8 mouse cellular contexts compared by ENCODE assay signal in the genomic region with DNA sequence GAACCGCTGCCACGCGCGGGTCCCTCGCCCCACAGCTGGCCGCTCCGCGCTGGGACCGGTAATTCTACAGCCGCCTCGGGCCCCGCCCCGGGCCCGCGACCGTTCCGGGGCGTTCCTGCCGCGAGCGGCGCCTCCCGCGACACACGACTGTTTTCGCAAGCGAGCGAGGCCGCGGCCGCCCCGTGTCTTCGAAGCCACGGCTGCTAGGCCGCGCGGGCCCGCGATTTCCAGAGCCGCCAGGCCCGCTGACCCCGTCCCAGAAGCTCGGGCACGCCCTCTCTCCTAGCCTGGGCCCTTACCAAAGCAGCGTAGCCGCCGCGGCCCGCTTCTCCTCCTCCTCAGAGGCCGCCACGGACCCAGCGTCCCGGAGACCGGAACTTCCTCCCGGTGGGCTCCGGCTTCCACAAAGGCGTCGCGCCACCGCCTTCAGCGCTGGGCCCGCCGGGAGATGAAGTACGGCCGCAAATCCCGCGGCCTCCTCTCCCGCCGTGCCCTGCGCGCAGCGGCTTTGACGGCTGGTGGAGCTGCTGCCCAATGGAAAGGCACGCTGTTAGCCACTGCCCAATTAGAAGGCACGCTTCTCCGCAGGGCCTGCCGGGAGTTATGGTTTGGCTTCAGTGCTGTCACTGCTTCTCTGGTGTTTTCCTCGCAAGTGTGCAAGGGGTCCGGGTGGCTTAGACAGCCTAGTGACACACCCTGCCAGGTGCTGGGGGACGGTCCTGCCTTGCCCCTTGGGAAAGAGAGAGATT. TPM values are rescaled to one million over a fixed set of nuclear protein-coding genes. Genes with fewer than 3 reads are reported as not detected.
DNase-seq lines count a peak whose midpoint lies in the region; ATAC-seq lines count a peak whose summit lies in the region.

No protein-coding gene starts in this region.

- no peaks in the 10 kb centered on the region for H3K9me3 ChIP-seq in forebrain, embryonic 14.5 days (replicated peaks; ENCODE audit: control insufficient read depth, low read length)
- H3K9me3 ChIP-seq in neural tube, embryonic 15.5 days (replicated peaks): no peaks in the 10 kb centered on the region

- H3K36me3 ChIP-seq in forebrain, embryonic 14.5 days (ENCODE audit: control insufficient read depth, insufficient read depth, low read length): 0 out of 2 replicates have a peak, but pooled peaks cover 4% of the 10 kb centered on the region
- 0 out of 2 replicates have a peak, but pooled peaks cover 7% of the 10 kb centered on the region for H3K36me3 ChIP-seq in neural tube, embryonic 15.5 days

- H3K4me1 ChIP-seq in forebrain, embryonic 14.5 days (ENCODE audit: control insufficient read depth, insufficient read depth, low read length): peaks cover 9% of the 10 kb centered on the region
- peaks cover 21% of the 10 kb centered on the region for H3K4me1 ChIP-seq in neural tube, embryonic 15.5 days

- under 1% methylated on average over 73 of the region's 80 CpGs for WGBS in forebrain, embryonic 14.5 days
- WGBS in neural tube, embryonic 15.5 days: under 1% methylated on average over 75 of the region's 80 CpGs

- H3K9ac ChIP-seq in forebrain, embryonic 14.5 days (ENCODE audit: low read length): peak overlapping the region; percentile 99
- peak overlapping the region; percentile 71 for H3K9ac ChIP-seq in neural tube, embryonic 15.5 days (replicated peaks)

- H3K27ac ChIP-seq in forebrain, embryonic 14.5 days (ENCODE audit: low read depth, low read length): peak overlapping the region; percentile 95
- H3K27ac ChIP-seq in neural tube, embryonic 15.5 days (replicated peaks): peak overlapping the region; percentile 93

- intact Hi-C loops in heart, postnatal 14 days (cut with DNase I): no loop called here

- H3K4me2 ChIP-seq in forebrain, embryonic 14.5 days (ENCODE audit: low read length): peak overlapping the region; percentile 79
- peak overlapping the region; percentile 72 for H3K4me2 ChIP-seq in neural tube, embryonic 15.5 days

- peak; percentile 100 for ATAC-seq in forebrain, embryonic 14.5 days
- ATAC-seq in neural tube, embryonic 15.5 days (ENCODE audit: low FRiP score): peak; percentile 99

- no peaks in the 10 kb centered on the region for H3K27me3 ChIP-seq in forebrain, embryonic 14.5 days (replicated peaks; ENCODE audit: control insufficient read depth, insufficient read depth, low read length)
- peaks cover 5% of the 10 kb centered on the region; the same call in 1 of the 2 replicates for H3K27me3 ChIP-seq in neural tube, embryonic 15.5 days (replicated peaks)

- H3K4me3 ChIP-seq in forebrain, embryonic 14.5 days (ENCODE audit: low read depth, low read length): peak overlapping the region; percentile 99
- peak overlapping the region; percentile 56 for H3K4me3 ChIP-seq in neural tube, embryonic 15.5 days (replicated peaks)

- peak; percentile 92 for DNase-seq in ES-CJ7 (ENCODE audit: low read depth, low spot score)
- DNase-seq in cerebellum, adult 11 months: peak; percentile 91
- DNase-seq in forebrain, embryonic 14.5 days (ENCODE audit: low spot score): peak; percentile 98
- peak; percentile 95 for DNase-seq in heart, postnatal 14 days
- peak; percentile 96 for DNase-seq in layer of hippocampus, adult 11-12 months (ENCODE audit: low spot score)
- DNase-seq in lung, adult 18-20 months: peak; percentile 95 to 96
- DNase-seq in testis, postnatal 14 days (ENCODE audit: low spot score): peak; percentile 97

RNA-seq across cellular contexts. Expression of a gene that starts 0.5 kb away (rescaled TPM):
- 69.4 and 89.9 TPM in 2 replicates for polyA plus RNA-seq in forebrain, embryonic 14.5 days (2014; fragmentation: Nextera tagmentation; extraction: Ambion mirVana)
- 10 to 100 TPM; 33.1 to 35.1 TPM for total RNA-seq in heart, postnatal 14 days (2021)
- polyA plus RNA-seq in neural tube, embryonic 15.5 days (2015; fragmentation: Nextera tagmentation; extraction: Ambion mirVana): 85.4 and 86.3 TPM in 2 replicates

RNA-seq across cellular contexts. Expression of a gene that starts 15.4 kb away (rescaled TPM):
- 23.5 and 27.2 TPM in 2 replicates for polyA plus RNA-seq in forebrain, embryonic 14.5 days (2014; fragmentation: Nextera tagmentation; extraction: Ambion mirVana)
- 10 to 100 TPM; 10.1 to 10.8 TPM for total RNA-seq in heart, postnatal 14 days (2021)
- 23.0 and 23.3 TPM in 2 replicates for polyA plus RNA-seq in neural tube, embryonic 15.5 days (2015; fragmentation: Nextera tagmentation; extraction: Ambion mirVana)

RNA-seq across cellular contexts. Expression of a gene that starts 34.1 kb away (rescaled TPM):
- polyA plus RNA-seq in forebrain, embryonic 14.5 days (2014; fragmentation: Nextera tagmentation; extraction: Ambion mirVana): 0.23 and 1.2 TPM in 2 replicates
- total RNA-seq in heart, postnatal 14 days (2021): 1 to 10 TPM; 2.8 to 3.0 TPM
- polyA plus RNA-seq in neural tube, embryonic 15.5 days (2015; fragmentation: Nextera tagmentation; extraction: Ambion mirVana): 3.4 and 4.3 TPM in 2 replicates

RNA-seq across cellular contexts. Expression of a gene that starts 55.7 kb away (rescaled TPM):
- polyA plus RNA-seq in forebrain, embryonic 14.5 days (2014; fragmentation: Nextera tagmentation; extraction: Ambion mirVana): not detected in 2 replicates
- not detected for total RNA-seq in heart, postnatal 14 days (2021)
- not detected in 2 replicates for polyA plus RNA-seq in neural tube, embryonic 15.5 days (2015; fragmentation: Nextera tagmentation; extraction: Ambion mirVana)

Comparison
In these comparisons a context has a peak if more than half of its experiments do, and no peak if none do; other contexts are left out.
1. Peak in every context shown above with its lines: DNase-seq, ATAC-seq, H3K4me3 ChIP-seq and H3K27ac ChIP-seq.